Mouse (Mus musculus) myocyte (in vitro differentiated cells): ENCODE measurements at regions not wholly inside any gene's neighbourhood (a gene's known extent, or its start where the extent isn't known, plus 50 kb on each side); places are given as distances from the start of the nearest gene placed in this dataset.

Experiments used
- CEBPB ChIP-seq: IDR thresholded peaks from 2 replicates; pipeline ENCODE4 v1.6.1; 2011; ENCODE audit warnings: mild to moderate bottlenecking, moderate library complexity; ENCODE audit not compliant: poor library complexity, insufficient read depth, severe bottlenecking
- MAX ChIP-seq: IDR thresholded peaks from one replicate; pipeline ENCODE4 v1.6.1; 2011; ENCODE audit warnings: low read depth, mild to moderate bottlenecking, control low read depth
- POLR2A ChIP-seq: IDR thresholded peaks from one replicate; pipeline ENCODE4 v1.6.1; 2011; ENCODE audit warnings: low read depth, mild to moderate bottlenecking, control low read depth, moderate library complexity; ENCODE audit not compliant: insufficient read length

DNA sequence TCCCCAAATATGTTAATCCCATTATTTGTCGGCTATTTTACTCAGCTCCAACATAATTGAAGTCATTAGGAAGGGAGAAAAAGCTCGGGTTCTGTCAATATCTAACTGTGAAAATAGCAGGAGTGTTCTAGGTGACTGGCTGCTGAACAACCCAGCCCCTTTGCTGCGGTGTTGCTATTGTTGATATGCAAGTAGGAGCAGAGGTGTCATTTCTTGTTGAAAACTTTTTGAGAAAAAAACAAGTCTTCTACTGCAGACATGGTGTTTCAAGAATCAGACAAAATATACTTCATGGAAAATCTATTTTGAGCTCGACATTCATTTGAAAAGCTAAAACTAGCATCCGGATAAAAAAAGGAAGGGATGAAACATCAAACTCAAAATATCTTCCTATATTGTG is 845.1 kb upstream of the Nr2f1 start:
- no peak for TF ChIP-seq CEBPB
- TF ChIP-seq POLR2A, result no peak
- TF ChIP-seq MAX, result no peak
